Mouse (Mus musculus) telencephalon, adult 2 months (tissue): Measurements from ENCODE around the gene Olfr1242.

Experiments
- DNase-seq: peaks from one replicate; pipeline ENCODE4 v3.0.0-alpha.2; 2011; ENCODE audit warnings: low read depth, low spot score

The Olfr1242 gene

DNA sequence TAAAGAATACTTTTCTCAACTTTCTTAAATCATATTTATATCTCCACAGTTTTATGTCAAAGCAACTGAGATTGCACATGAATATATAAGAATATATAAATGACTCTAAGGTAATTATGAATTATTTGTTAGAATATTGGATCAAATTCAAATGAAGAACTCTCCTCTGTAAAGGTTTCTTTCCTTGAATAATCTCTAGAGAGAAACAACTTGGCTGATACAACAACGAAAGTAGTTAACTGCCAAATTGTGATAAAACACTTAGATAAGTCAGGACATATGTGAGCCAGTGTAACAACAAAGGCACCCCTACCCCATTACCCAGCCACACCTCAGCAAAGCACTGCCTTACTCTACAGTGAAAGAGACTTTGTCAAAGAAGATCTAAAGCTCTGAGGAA lies at the start of gene Olfr1242:
TSS of gene Olfr1242 (minus strand) at position 101 of the 400 bp plus-strand sequence.
- DNase-seq = no peak

DNA sequence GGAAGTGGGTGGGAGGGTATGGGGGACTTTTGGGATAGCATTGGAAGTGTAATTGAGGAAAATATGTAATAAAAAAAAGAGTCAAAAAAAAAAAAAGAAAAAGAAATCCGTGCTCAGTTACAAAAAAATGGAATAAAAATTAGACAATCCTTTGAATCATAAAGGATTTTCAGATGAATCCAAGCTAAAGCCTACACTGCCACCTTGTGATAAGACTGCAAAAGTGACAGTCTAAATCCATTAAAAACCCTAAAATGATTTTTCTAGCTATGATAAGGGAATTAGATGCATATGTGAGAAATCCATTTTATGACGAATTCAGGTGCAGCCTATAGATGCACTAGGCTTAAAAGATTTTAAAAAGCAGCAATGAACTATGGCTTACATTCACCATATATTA lies 46.4 kb upstream of the Olfr1242 start:
- DNase-seq = peak; percentile 2

DNA sequence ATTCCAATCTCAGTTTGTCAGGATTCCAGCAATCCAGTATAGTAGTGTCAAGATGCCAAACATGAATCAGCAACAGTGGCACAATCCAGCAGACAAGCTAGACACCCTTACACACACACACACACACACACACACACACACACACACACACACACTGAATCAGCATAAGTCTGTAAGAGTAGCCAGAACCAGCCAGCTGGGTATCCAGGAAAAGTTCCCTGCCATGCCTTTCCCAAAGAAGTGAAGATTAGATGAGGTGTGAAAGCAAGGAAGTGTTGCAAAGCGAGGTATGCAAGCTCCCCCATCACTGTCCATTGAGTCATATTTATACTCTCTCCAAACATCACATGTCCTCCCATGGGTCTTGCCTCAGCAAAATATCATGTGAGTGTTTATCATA lies 41.8 kb upstream of the Olfr1242 start:
- peak; percentile 32 for DNase-seq

- no peak for DNase-seq
Observed at GRCm38 (mm10) chr2:89531387-89531786, 33.3 kb upstream of the Olfr1242 start, which contains the start of gene Olfr1243. Olfr1243 (minus strand) TSS chr2:89531487.

GRCm38 (mm10) chr2:89487026-89487425 lies 11.1 kb downstream of the Olfr1242 start, which contains the start of gene Olfr1241:
Olfr1241 (minus strand) TSS chr2:89487126.
- no peak for DNase-seq

- DNase-seq = no peak
Observed at GRCm38 (mm10) chr2:89442900-89443299, 55.2 kb downstream of the Olfr1242 start, which contains the start of gene Olfr1240. Olfr1240 (minus strand) TSS chr2:89443000.
